Mouse (Mus musculus): ENCODE results near the gene Prkce.

GRCm38 (mm10) chr17:86376389-86376788, 208.8 kb downstream of the Prkce start:
- no peak for TF ChIP-seq CTCF (IDR thresholded peaks at IDR 0.05; ENCODE audit: low read depth)
- TF ChIP-seq EP300 (IDR thresholded peaks at IDR 0.05; ENCODE audit: low read depth), result no peak
